Mouse (Mus musculus) neural tube, embryonic 12.5 days (tissue): ENCODE results near the gene Gm36028. TPM values are rescaled to one million over a fixed set of nuclear protein-coding genes. Genes with fewer than 3 reads are reported as not detected.

Source experiments
- ATAC-seq: fragments of 200-750 bp; cut with Nextera tagmentation; 2 replicates; pipeline ENCODE4 v1.8.0; 2017; ENCODE audit warnings: low read depth, mild to moderate bottlenecking, moderate TSS enrichment, moderate library complexity; ENCODE audit not compliant: low FRiP score
- H3K27ac ChIP-seq: fragments of 300-500 bp; sonication (generic); 2 replicates; pipeline ENCODE4 v1.5.1; 2016
- H3K27me3 ChIP-seq: fragments of 300-500 bp; sonication (generic); replicated peaks from 2 replicates; pipeline ENCODE4 v1.6.1; 2016; ENCODE audit warnings: mild to moderate bottlenecking
- H3K36me3 ChIP-seq: fragments of 300-500 bp; sonication (generic); 2 replicates; pipeline ENCODE4 v1.6.1; 2016; ENCODE audit warnings: mild to moderate bottlenecking
- H3K4me1 ChIP-seq: fragments of 300-500 bp; sonication (generic); 2 replicates; pipeline ENCODE4 v1.6.1; 2016
- H3K4me2 ChIP-seq: fragments of 300-500 bp; sonication (generic); replicated peaks from 2 replicates; pipeline ENCODE4 v1.6.1; 2016; ENCODE audit warnings: mild to moderate bottlenecking
- H3K4me3 ChIP-seq: fragments of 300-500 bp; sonication (generic); 2 replicates; pipeline ENCODE4 v1.5.1; 2016
- H3K9ac ChIP-seq: fragments of 300-500 bp; sonication (generic); 2 replicates; pipeline ENCODE4 v1.6.1; 2016; ENCODE audit warnings: mild to moderate bottlenecking
- H3K9me3 ChIP-seq: fragments of 300-500 bp; sonication (generic); 2 replicates; pipeline ENCODE4 v1.6.1; 2016; ENCODE audit warnings: mild to moderate bottlenecking
- WGBS: fragments of 180-500 bp; shearing (Covaris S2); methylation state at CpG from one replicate; pipeline ENCODE4 v1.1.7; 2016; 5-methylcytosine and 5-hydroxymethylcytosine counted together
- polyA plus RNA-seq: library from polyadenylated mRNA; unstranded; fragments of >200 nt; fragmentation: Nextera tagmentation; extraction: Ambion mirVana; gene quantifications from 2 replicates; pipeline ENCODE4 v1.2.1, GENCODE M21; 2016

Gene Gm36028
- polyA plus RNA-seq, 1 experiment from 2014 or later, result not detected

GRCm38 (mm10) chr16:37817986-37818385 is 43.0 kb downstream of the Gm36028 start:
- peaks cover 37% of the 10 kb centered on the region for H3K36me3 ChIP-seq
- peaks cover 16% of the 10 kb centered on the region for H3K4me1 ChIP-seq
- no peak overlapping the region for H3K4me2 ChIP-seq
- no peaks in the 10 kb centered on the region for H3K27me3 ChIP-seq
- ATAC-seq, result no peak
- H3K4me3 ChIP-seq, result no peak overlapping the region
- 86% methylated on average over 4 of the region's 4 CpGs for WGBS
- H3K9me3 ChIP-seq, result no peaks in the 10 kb centered on the region
- no peak overlapping the region for H3K27ac ChIP-seq
- no peak overlapping the region for H3K9ac ChIP-seq

GRCm38 (mm10) chr16:37814383-37814971 is 46.5 kb downstream of the Gm36028 start:
- no peak overlapping the region for H3K4me3 ChIP-seq
- H3K36me3 ChIP-seq, result peaks cover 16% of the 10 kb centered on the region
- no peaks in the 10 kb centered on the region for H3K9me3 ChIP-seq
- no peaks in the 10 kb centered on the region for H3K27me3 ChIP-seq
- no peak overlapping the region for H3K9ac ChIP-seq
- peaks cover 24% of the 10 kb centered on the region for H3K4me1 ChIP-seq
- H3K4me2 ChIP-seq, result peak overlapping the region; percentile 45; the same call in 1 of the 2 replicates
- peak; percentile 91 for ATAC-seq
- 0 out of 2 replicates have a peak overlapping the region, but pooled peaks have one; percentile 20 for H3K27ac ChIP-seq
- WGBS, result 35% methylated on average over 7 of the region's 7 CpGs

GRCm38 (mm10) chr16:37813691-37814382 is 47.1 kb downstream of the Gm36028 start:
- H3K27ac ChIP-seq, result 0 out of 2 replicates have a peak overlapping the region, but pooled peaks have one; percentile 7
- peaks cover 14% of the 10 kb centered on the region for H3K36me3 ChIP-seq
- H3K9me3 ChIP-seq, result no peaks in the 10 kb centered on the region
- WGBS, result 34% methylated on average over 5 of the region's 5 CpGs
- H3K4me3 ChIP-seq, result no peak overlapping the region
- H3K27me3 ChIP-seq, result no peaks in the 10 kb centered on the region
- ATAC-seq, result 0 out of 2 replicates have a peak, but pooled peaks have one; percentile 8
- H3K9ac ChIP-seq, result no peak overlapping the region
- H3K4me1 ChIP-seq, result peaks cover 28% of the 10 kb centered on the region
- H3K4me2 ChIP-seq, result peak overlapping the region; percentile 45

GRCm38 (mm10) chr16:37812474-37812886 is 48.5 kb downstream of the Gm36028 start:
- 48% methylated on average over 9 of the region's 9 CpGs for WGBS
- Histone ChIP-seq H3K4me3 (no peak overlapping the region), H3K9ac (no peak overlapping the region), H3K4me1 (peaks cover 28% of the 10 kb centered on the region), H3K27me3 (no peaks in the 10 kb centered on the region), H3K9me3 (no peaks in the 10 kb centered on the region), H3K36me3 (peaks cover 4% of the 10 kb centered on the region; the same call in 1 of the 2 replicates), H3K27ac (no peak overlapping the region), H3K4me2 (0 out of 2 replicates have a peak overlapping the region, but pooled peaks have one; percentile 2)
- peak; percentile 63 for ATAC-seq

GRCm38 (mm10) chr16:37811874-37812273 is 49.1 kb downstream of the Gm36028 start:
- peaks cover 28% of the 10 kb centered on the region for H3K4me1 ChIP-seq
- H3K4me3 ChIP-seq, result no peak overlapping the region
- H3K36me3 ChIP-seq, result peaks cover 4% of the 10 kb centered on the region; the same call in 1 of the 2 replicates
- no peaks in the 10 kb centered on the region for H3K9me3 ChIP-seq
- no peak overlapping the region for H3K9ac ChIP-seq
- ATAC-seq, result no peak
- H3K27me3 ChIP-seq, result no peaks in the 10 kb centered on the region
- 90% methylated on average over 8 of the region's 8 CpGs for WGBS
- H3K4me2 ChIP-seq, result no peak overlapping the region
- no peak overlapping the region for H3K27ac ChIP-seq

- 75% methylated on average over 6 of the region's 6 CpGs for WGBS
Measured at GRCm38 (mm10) chr16:37809623-37809992, 51.3 kb downstream of the Gm36028 start.

GRCm38 (mm10) chr16:37808866-37809622 is 51.9 kb downstream of the Gm36028 start:
- ATAC-seq, result no peak
- no peak overlapping the region for H3K9ac ChIP-seq
- peaks cover 21% of the 10 kb centered on the region for H3K4me1 ChIP-seq
- H3K9me3 ChIP-seq, result 0 out of 2 replicates have a peak, but pooled peaks cover 8% of the 10 kb centered on the region
- WGBS, result 28% methylated on average over 10 of the region's 10 CpGs
- no peak overlapping the region for H3K27ac ChIP-seq
- 0 out of 2 replicates have a peak, but pooled peaks cover 4% of the 10 kb centered on the region for H3K36me3 ChIP-seq
- H3K4me3 ChIP-seq, result no peak overlapping the region
- no peaks in the 10 kb centered on the region for H3K27me3 ChIP-seq
- H3K4me2 ChIP-seq, result no peak overlapping the region

More at GRCm38 (mm10) chr16:37809623-37809992, 51.3 kb downstream of the Gm36028 start:
- Histone ChIP-seq H3K4me2 (no peak overlapping the region), H3K9ac (no peak overlapping the region), H3K4me3 (no peak overlapping the region), H3K9me3 (0 out of 2 replicates have a peak, but pooled peaks cover 8% of the 10 kb centered on the region), H3K27ac (no peak overlapping the region), H3K27me3 (no peaks in the 10 kb centered on the region), H3K36me3 (0 out of 2 replicates have a peak, but pooled peaks cover 3% of the 10 kb centered on the region), H3K4me1 (peaks cover 24% of the 10 kb centered on the region)
- ATAC-seq, result no peak

GRCm38 (mm10) chr16:37807269-37807668 is 53.7 kb downstream of the Gm36028 start:
- Histone ChIP-seq H3K4me2 (no peak overlapping the region), H3K27me3 (no peaks in the 10 kb centered on the region), H3K9ac (no peak overlapping the region), H3K4me3 (no peak overlapping the region), H3K36me3 (peaks cover 9% of the 10 kb centered on the region; the same call in 1 of the 2 replicates), H3K9me3 (0 out of 2 replicates have a peak, but pooled peaks cover 13% of the 10 kb centered on the region), H3K27ac (no peak overlapping the region), H3K4me1 (peaks cover 16% of the 10 kb centered on the region)
- no peak for ATAC-seq
- 73% methylated on average over 8 of the region's 8 CpGs for WGBS

GRCm38 (mm10) chr16:37805746-37806495 is 55.0 kb downstream of the Gm36028 start:
- 0 out of 2 replicates have a peak, but pooled peaks cover 13% of the 10 kb centered on the region for H3K9me3 ChIP-seq
- no peaks in the 10 kb centered on the region for H3K27me3 ChIP-seq
- peaks cover 9% of the 10 kb centered on the region; the same call in 1 of the 2 replicates for H3K36me3 ChIP-seq
- peaks cover 20% of the 10 kb centered on the region for H3K4me1 ChIP-seq
- H3K4me2 ChIP-seq, result no peak overlapping the region
- WGBS, result 82% methylated on average over 3 of the region's 3 CpGs
- no peak overlapping the region for H3K4me3 ChIP-seq
- no peak for ATAC-seq
- H3K9ac ChIP-seq, result no peak overlapping the region
- H3K27ac ChIP-seq, result no peak overlapping the region

GRCm38 (mm10) chr16:37803387-37803950 is 57.5 kb downstream of the Gm36028 start:
- Histone ChIP-seq H3K4me3 (no peak overlapping the region), H3K27me3 (no peaks in the 10 kb centered on the region), H3K4me1 (peaks cover 16% of the 10 kb centered on the region), H3K27ac (no peak overlapping the region), H3K4me2 (no peak overlapping the region), H3K36me3 (peaks cover 12% of the 10 kb centered on the region), H3K9me3 (0 out of 2 replicates have a peak, but pooled peaks cover 13% of the 10 kb centered on the region), H3K9ac (no peak overlapping the region)
- 93% methylated on average over 9 of the region's 9 CpGs for WGBS
- no peak for ATAC-seq

- H3K4me3 ChIP-seq, result no peak overlapping the region
- H3K4me1 ChIP-seq, result peaks cover 16% of the 10 kb centered on the region
- WGBS, result 49% methylated on average over 4 of the region's 4 CpGs
- H3K36me3 ChIP-seq, result peaks cover 12% of the 10 kb centered on the region
- peak; percentile 50; the same call in 1 of the 2 replicates for ATAC-seq
- 0 out of 2 replicates have a peak, but pooled peaks cover 13% of the 10 kb centered on the region for H3K9me3 ChIP-seq
- H3K27ac ChIP-seq, result no peak overlapping the region
- H3K4me2 ChIP-seq, result no peak overlapping the region
- no peaks in the 10 kb centered on the region for H3K27me3 ChIP-seq
- no peak overlapping the region for H3K9ac ChIP-seq
Measured at GRCm38 (mm10) chr16:37802686-37803295, 58.2 kb downstream of the Gm36028 start.
